Comparison of ENCODE assay signal across 13 mouse cellular contexts in genomic region chr16:78417733-78418132, GRCm38 (mm10).
"Had no signal": no experiment of that assay in that cellular context is flagged by ENCODE, and none has a peak within 500 bp of the region (broad histone marks: within the 10 kb centered on the region; RNA-seq: fewer than 3 reads in every experiment).

No protein-coding gene starts in this region.

- H3K4me3 ChIP-seq: left cerebral cortex, adult 2 months; limb, embryonic 15.5 days; liver, embryonic 12.5 days; megakaryocyte, embryonic 14.5 days had no signal

- H3K27ac ChIP-seq: left cerebral cortex, adult 2 months; limb, embryonic 15.5 days; liver, embryonic 12.5 days; macrophage had no signal

- H3K4me1 ChIP-seq: limb, embryonic 15.5 days; liver, embryonic 12.5 days; megakaryocyte, embryonic 14.5 days had no signal

- H3K9me3 ChIP-seq: limb, embryonic 15.5 days; liver, embryonic 12.5 days had no signal

- ATAC-seq: liver, embryonic 12.5 days; midbrain, embryonic 16.5 days had no signal

- H3K27me3 ChIP-seq: limb, embryonic 15.5 days; liver, embryonic 12.5 days had no signal

- DNase-seq: kidney, adult 18-20 months; kidney, postnatal 10 days; kidney, postnatal 4 days; lung, embryonic 14.5 days; lung, postnatal 10 days; thymus, adult 18-20 months; thymus, postnatal 25 days had no signal

- H3K36me3 ChIP-seq: limb, embryonic 15.5 days; liver, embryonic 12.5 days had no signal
